Mouse (Mus musculus): ENCODE results near the gene Otulin. TPM values are rescaled to one million over a fixed set of nuclear protein-coding genes. Genes with fewer than 3 reads are reported as not detected.

Otulin gene
- polyA plus RNA-seq, 1 experiment from 2014 or later: 45.9 TPM

GRCm38 (mm10) chr15:27664126-27664525 lies 33.6 kb upstream of the Otulin start:
- 75% methylated on average over 9 of the region's 9 CpGs for WGBS
- DNase-seq (ENCODE audit: low spot score) (no peak), ATAC-seq (replicated peaks; ENCODE audit: low FRiP score) (no peak)
- Histone ChIP-seq H3K27me3 (replicated peaks; ENCODE audit: control insufficient read depth, insufficient read depth, low read length) (no peaks in the 10 kb centered on the region), H3K36me3 (ENCODE audit: control insufficient read depth, insufficient read depth, low read length) (no peaks in the 10 kb centered on the region), H3K4me1 (replicated peaks; ENCODE audit: control insufficient read depth, insufficient read depth, low read length) (peaks cover 10% of the 10 kb centered on the region), H3K9me3 (ENCODE audit: control insufficient read depth, low read length) (no peaks in the 10 kb centered on the region), H3K27ac (ENCODE audit: low read depth, low read length) (no peak overlapping the region), H3K9ac (ENCODE audit: low read depth, low read length) (no peak overlapping the region), H3K4me2 (no peak overlapping the region), H3K4me3 (ENCODE audit: low read depth, low read length) (no peak overlapping the region)

GRCm38 (mm10) chr15:27662699-27663098 lies 32.2 kb upstream of the Otulin start:
- DNase-seq (ENCODE audit: low spot score) (no peak), ATAC-seq (replicated peaks; ENCODE audit: low FRiP score) (no peak)
- H3K4me2 ChIP-seq: no peak overlapping the region
- H3K36me3 ChIP-seq (ENCODE audit: control insufficient read depth, insufficient read depth, low read length): no peaks in the 10 kb centered on the region
- no peak overlapping the region for H3K27ac ChIP-seq (ENCODE audit: low read depth, low read length)
- H3K9ac ChIP-seq (ENCODE audit: low read depth, low read length): no peak overlapping the region
- no peak overlapping the region for H3K4me3 ChIP-seq (ENCODE audit: low read depth, low read length)
- no peaks in the 10 kb centered on the region; the same call in 1 of the 2 replicates for H3K9me3 ChIP-seq (ENCODE audit: control insufficient read depth, low read length)
- H3K4me1 ChIP-seq (replicated peaks; ENCODE audit: control insufficient read depth, insufficient read depth, low read length): peaks cover 3% of the 10 kb centered on the region
- 44% methylated on average over 1 of the region's 1 CpGs for WGBS
- H3K27me3 ChIP-seq (replicated peaks; ENCODE audit: control insufficient read depth, insufficient read depth, low read length): no peaks in the 10 kb centered on the region

GRCm38 (mm10) chr15:27661696-27662095 lies 31.2 kb upstream of the Otulin start:
- Histone ChIP-seq H3K4me1 (replicated peaks; ENCODE audit: control insufficient read depth, insufficient read depth, low read length) (no peaks in the 10 kb centered on the region; the same call in none of the 2 replicates), H3K9ac (ENCODE audit: low read depth, low read length) (no peak overlapping the region), H3K4me3 (ENCODE audit: low read depth, low read length) (no peak overlapping the region), H3K27ac (ENCODE audit: low read depth, low read length) (no peak overlapping the region), H3K27me3 (replicated peaks; ENCODE audit: control insufficient read depth, insufficient read depth, low read length) (no peaks in the 10 kb centered on the region), H3K9me3 (ENCODE audit: control insufficient read depth, low read length) (no peaks in the 10 kb centered on the region; the same call in 1 of the 2 replicates), H3K36me3 (ENCODE audit: control insufficient read depth, insufficient read depth, low read length) (no peaks in the 10 kb centered on the region), H3K4me2 (no peak overlapping the region)
- ATAC-seq (replicated peaks; ENCODE audit: low FRiP score): no peak
- 80% methylated on average over 6 of the region's 6 CpGs for WGBS
- DNase-seq (ENCODE audit: low spot score): no peak

GRCm38 (mm10) chr15:27659592-27660244 lies 29.2 kb upstream of the Otulin start:
- Histone ChIP-seq H3K4me1 (replicated peaks; ENCODE audit: control insufficient read depth, insufficient read depth, low read length) (no peaks in the 10 kb centered on the region), H3K4me2 (no peak overlapping the region), H3K27ac (ENCODE audit: low read depth, low read length) (no peak overlapping the region), H3K9me3 (ENCODE audit: control insufficient read depth, low read length) (no peaks in the 10 kb centered on the region; the same call in 1 of the 2 replicates), H3K36me3 (ENCODE audit: control insufficient read depth, insufficient read depth, low read length) (no peaks in the 10 kb centered on the region), H3K9ac (ENCODE audit: low read depth, low read length) (no peak overlapping the region), H3K27me3 (replicated peaks; ENCODE audit: control insufficient read depth, insufficient read depth, low read length) (no peaks in the 10 kb centered on the region), H3K4me3 (ENCODE audit: low read depth, low read length) (no peak overlapping the region)
- ATAC-seq (replicated peaks; ENCODE audit: low FRiP score): peak; percentile 62
- DNase-seq (ENCODE audit: low spot score): peak; percentile 79
- 33% methylated on average over 17 of the region's 17 CpGs for WGBS

GRCm38 (mm10) chr15:27659143-27659542 lies 28.6 kb upstream of the Otulin start:
- no peak overlapping the region for H3K4me2 ChIP-seq
- WGBS: 75% methylated on average over 5 of the region's 5 CpGs

GRCm38 (mm10) chr15:27658356-27658755 lies 27.9 kb upstream of the Otulin start:
- ATAC-seq (replicated peaks; ENCODE audit: low FRiP score): no peak
- no peak overlapping the region for H3K4me2 ChIP-seq
- H3K27ac ChIP-seq (ENCODE audit: low read depth, low read length): no peak overlapping the region
- no peaks in the 10 kb centered on the region for H3K36me3 ChIP-seq (ENCODE audit: control insufficient read depth, insufficient read depth, low read length)
- H3K9me3 ChIP-seq (ENCODE audit: control insufficient read depth, low read length): no peaks in the 10 kb centered on the region; the same call in 1 of the 2 replicates
- WGBS: 87% methylated on average over 4 of the region's 4 CpGs
- H3K27me3 ChIP-seq (replicated peaks; ENCODE audit: control insufficient read depth, insufficient read depth, low read length): no peaks in the 10 kb centered on the region
- no peak for DNase-seq (ENCODE audit: low spot score)
- no peak overlapping the region for H3K4me3 ChIP-seq (ENCODE audit: low read depth, low read length)
- no peaks in the 10 kb centered on the region for H3K4me1 ChIP-seq (replicated peaks; ENCODE audit: control insufficient read depth, insufficient read depth, low read length)
- H3K9ac ChIP-seq (ENCODE audit: low read depth, low read length): no peak overlapping the region

More at GRCm38 (mm10) chr15:27659143-27659542, 28.6 kb upstream of the Otulin start:
- ATAC-seq (replicated peaks; ENCODE audit: low FRiP score): no peak
- no peak overlapping the region for H3K27ac ChIP-seq (ENCODE audit: low read depth, low read length)
- no peak for DNase-seq (ENCODE audit: low spot score)
- no peaks in the 10 kb centered on the region for H3K4me1 ChIP-seq (replicated peaks; ENCODE audit: control insufficient read depth, insufficient read depth, low read length)
- H3K9ac ChIP-seq (ENCODE audit: low read depth, low read length): no peak overlapping the region
- H3K27me3 ChIP-seq (replicated peaks; ENCODE audit: control insufficient read depth, insufficient read depth, low read length): no peaks in the 10 kb centered on the region
- H3K36me3 ChIP-seq (ENCODE audit: control insufficient read depth, insufficient read depth, low read length): no peaks in the 10 kb centered on the region
- no peak overlapping the region for H3K4me3 ChIP-seq (ENCODE audit: low read depth, low read length)
- no peaks in the 10 kb centered on the region; the same call in 1 of the 2 replicates for H3K9me3 ChIP-seq (ENCODE audit: control insufficient read depth, low read length)

- Histone ChIP-seq H3K4me1 (replicated peaks; ENCODE audit: control insufficient read depth, insufficient read depth, low read length) (no peaks in the 10 kb centered on the region), H3K9me3 (ENCODE audit: control insufficient read depth, low read length) (no peaks in the 10 kb centered on the region; the same call in 1 of the 2 replicates), H3K27ac (ENCODE audit: low read depth, low read length) (no peak overlapping the region), H3K4me2 (no peak overlapping the region), H3K9ac (ENCODE audit: low read depth, low read length) (no peak overlapping the region), H3K27me3 (replicated peaks; ENCODE audit: control insufficient read depth, insufficient read depth, low read length) (no peaks in the 10 kb centered on the region), H3K36me3 (ENCODE audit: control insufficient read depth, insufficient read depth, low read length) (no peaks in the 10 kb centered on the region), H3K4me3 (ENCODE audit: low read depth, low read length) (no peak overlapping the region)
- DNase-seq (ENCODE audit: low spot score) (no peak), ATAC-seq (replicated peaks; ENCODE audit: low FRiP score) (no peak)
- 94% methylated on average over 10 of the region's 10 CpGs for WGBS
Measured at GRCm38 (mm10) chr15:27657866-27658265, 27.4 kb upstream of the Otulin start.

GRCm38 (mm10) chr15:27656626-27657025 lies 26.1 kb upstream of the Otulin start:
- Histone ChIP-seq H3K27ac (ENCODE audit: low read depth, low read length) (no peak overlapping the region), H3K4me1 (replicated peaks; ENCODE audit: control insufficient read depth, insufficient read depth, low read length) (no peaks in the 10 kb centered on the region), H3K27me3 (replicated peaks; ENCODE audit: control insufficient read depth, insufficient read depth, low read length) (no peaks in the 10 kb centered on the region), H3K4me3 (ENCODE audit: low read depth, low read length) (no peak overlapping the region), H3K9ac (ENCODE audit: low read depth, low read length) (no peak overlapping the region), H3K9me3 (ENCODE audit: control insufficient read depth, low read length) (no peaks in the 10 kb centered on the region; the same call in 1 of the 2 replicates), H3K4me2 (no peak overlapping the region), H3K36me3 (ENCODE audit: control insufficient read depth, insufficient read depth, low read length) (no peaks in the 10 kb centered on the region)
- ATAC-seq (replicated peaks; ENCODE audit: low FRiP score) (no peak), DNase-seq (ENCODE audit: low spot score) (no peak)
- 82% methylated on average over 9 of the region's 9 CpGs for WGBS

GRCm38 (mm10) chr15:27655015-27655414 lies 24.5 kb upstream of the Otulin start:
- H3K27ac ChIP-seq (ENCODE audit: low read depth, low read length): no peak overlapping the region
- no peak for ATAC-seq (replicated peaks; ENCODE audit: low FRiP score)

More at GRCm38 (mm10) chr15:27655015-27655414, 24.5 kb upstream of the Otulin start:
- 20% methylated on average over 5 of the region's 5 CpGs for WGBS
- Histone ChIP-seq H3K9me3 (ENCODE audit: control insufficient read depth, low read length) (no peaks in the 10 kb centered on the region; the same call in 1 of the 2 replicates), H3K4me2 (no peak overlapping the region), H3K9ac (ENCODE audit: low read depth, low read length) (no peak overlapping the region), H3K36me3 (ENCODE audit: control insufficient read depth, insufficient read depth, low read length) (no peaks in the 10 kb centered on the region), H3K4me3 (ENCODE audit: low read depth, low read length) (no peak overlapping the region), H3K27me3 (replicated peaks; ENCODE audit: control insufficient read depth, insufficient read depth, low read length) (no peaks in the 10 kb centered on the region), H3K4me1 (replicated peaks; ENCODE audit: control insufficient read depth, insufficient read depth, low read length) (no peaks in the 10 kb centered on the region)
- DNase-seq (ENCODE audit: low spot score): peak; percentile 51
